Mouse (Mus musculus): Measurements from ENCODE around the gene Hist1h2bc. TPM values are rescaled to one million over a fixed set of nuclear protein-coding genes. Genes with fewer than 3 reads are reported as not detected.
A peak's percentile ranks its signal among the peaks of the same experiment; 100 is the strongest.

The Hist1h2bc gene
- polyA plus RNA-seq, 1 experiment from 2014 or later, result 57.5 TPM

DNA sequence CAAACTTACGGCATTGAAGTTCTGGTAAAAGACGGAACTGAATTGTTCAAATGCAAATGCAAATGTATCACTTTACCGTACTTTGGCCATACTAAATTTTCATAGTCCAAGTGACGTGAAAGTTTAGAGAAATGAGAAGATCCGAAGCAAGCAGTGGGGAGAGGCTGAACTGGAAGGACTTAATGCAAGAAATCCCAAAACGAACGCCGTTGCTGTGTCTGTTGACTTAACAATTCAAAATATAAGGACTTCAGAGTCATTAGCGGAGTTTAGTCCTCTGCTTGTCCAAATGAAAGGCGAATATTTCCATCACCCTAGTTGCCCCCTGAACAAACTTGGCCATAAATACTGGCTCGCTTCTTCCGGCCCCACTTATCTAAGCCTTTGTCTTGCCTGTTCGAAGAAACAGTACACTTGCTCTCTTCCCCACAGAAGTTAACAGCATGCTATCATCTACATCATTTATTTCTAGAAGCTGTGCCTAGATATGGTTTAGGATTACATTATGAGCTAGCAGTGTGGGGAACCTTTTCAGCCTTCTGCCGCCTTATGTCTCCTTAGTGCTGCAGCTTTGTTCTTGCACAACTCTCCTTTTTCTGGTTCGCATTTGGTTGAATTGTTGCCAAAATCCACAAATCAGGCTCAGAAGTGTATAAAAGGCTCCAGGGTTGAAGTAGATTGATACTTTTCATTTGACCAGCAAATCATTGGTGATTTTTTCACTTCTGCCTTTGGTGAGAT is 1.3 kb downstream of the Hist1h2bc start:
- peak overlapping the region; percentile 72 for H3K4me2 ChIP-seq (ENCODE audit: low read length)
- H3K36me3 ChIP-seq (ENCODE audit: control insufficient read depth, insufficient read depth, low read length), result no peaks in the 10 kb centered on the region
- peak; percentile 76 for DNase-seq (ENCODE audit: low spot score)

DNA sequence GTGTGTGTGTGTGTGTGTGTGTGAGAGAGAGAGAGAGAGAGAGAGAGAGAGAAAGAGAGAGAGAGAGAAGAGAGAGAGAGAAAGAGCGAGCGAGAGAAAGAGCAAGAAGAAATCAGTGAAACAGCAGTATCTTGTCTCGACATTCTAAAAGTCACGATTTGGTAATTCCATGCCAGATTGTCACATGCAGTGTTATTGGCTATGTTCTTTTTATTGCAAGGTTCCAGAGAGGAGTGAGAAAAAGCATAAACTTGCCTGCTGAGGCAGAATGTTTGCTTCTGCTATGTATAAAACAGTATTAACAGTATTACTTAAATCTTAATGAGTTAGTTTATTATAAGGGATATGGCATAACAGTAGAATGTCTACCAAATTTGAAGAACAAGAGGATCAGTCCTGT is 2.0 kb downstream of the Hist1h2bc start:
- peak overlapping the region; percentile 82 for H3K9ac ChIP-seq (ENCODE audit: low read length)
- ATAC-seq (replicated peaks; ENCODE audit: low FRiP score, low TSS enrichment, low read depth), result no peak
- H3K4me1 ChIP-seq (replicated peaks; ENCODE audit: control insufficient read depth, insufficient read depth, low read length), result peaks cover 4% of the 10 kb centered on the region; the same call in 1 of the 2 replicates
- DNase-seq (ENCODE audit: low spot score), result no peak
- no peaks in the 10 kb centered on the region for H3K27me3 ChIP-seq (replicated peaks; ENCODE audit: control insufficient read depth, insufficient read depth, low read length)
- H3K4me2 ChIP-seq (ENCODE audit: low read length), result peak overlapping the region; percentile 72
- peak overlapping the region; percentile 46 for H3K4me3 ChIP-seq (ENCODE audit: low read depth, low read length)
- WGBS, result 28% methylated on average over 4 of the region's 4 CpGs
- H3K27ac ChIP-seq (ENCODE audit: low read depth), result peak overlapping the region; percentile 99
- no peaks in the 10 kb centered on the region for H3K9me3 ChIP-seq (ENCODE audit: control insufficient read depth, low read length)
- H3K36me3 ChIP-seq (ENCODE audit: control insufficient read depth, insufficient read depth, low read length), result no peaks in the 10 kb centered on the region

More for the DNA sequence above, 1.3 kb downstream of the Hist1h2bc start:
- no peak for ATAC-seq (replicated peaks; ENCODE audit: low FRiP score, low TSS enrichment, low read depth)
- 4% methylated on average over 15 of the region's 15 CpGs for WGBS
- H3K9me3 ChIP-seq (ENCODE audit: control insufficient read depth, low read length), result no peaks in the 10 kb centered on the region
- peaks cover 4% of the 10 kb centered on the region; the same call in 1 of the 2 replicates for H3K4me1 ChIP-seq (replicated peaks; ENCODE audit: control insufficient read depth, insufficient read depth, low read length)
- H3K27me3 ChIP-seq (replicated peaks; ENCODE audit: control insufficient read depth, insufficient read depth, low read length), result no peaks in the 10 kb centered on the region
- peak overlapping the region; percentile 82 for H3K9ac ChIP-seq (ENCODE audit: low read length)
- peak overlapping the region; percentile 99 for H3K27ac ChIP-seq (ENCODE audit: low read depth)
- peak overlapping the region; percentile 46 for H3K4me3 ChIP-seq (ENCODE audit: low read depth, low read length)

DNA sequence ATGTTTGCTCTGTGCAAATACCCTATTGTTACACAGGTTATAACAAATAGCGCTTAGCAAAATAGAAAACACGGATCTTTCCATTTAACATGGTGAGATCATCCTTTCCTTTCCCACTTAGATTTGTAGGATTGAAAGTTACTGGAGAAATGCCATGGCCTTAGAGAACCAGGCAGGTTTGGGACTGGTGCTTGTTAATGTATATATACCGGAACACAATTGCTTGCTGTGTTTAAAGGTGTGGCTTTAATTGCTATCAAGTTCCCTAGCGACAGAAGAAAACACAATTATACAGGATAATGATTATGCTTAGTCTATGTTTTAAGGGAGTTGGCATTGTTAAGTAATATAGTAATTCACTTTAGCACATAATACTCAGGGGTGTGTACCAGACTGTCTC is 3.2 kb downstream of the Hist1h2bc start:
- DNase-seq (ENCODE audit: low spot score) (no peak), ATAC-seq (replicated peaks; ENCODE audit: low FRiP score, low TSS enrichment, low read depth) (no peak)
- no peak overlapping the region for H3K9ac ChIP-seq (ENCODE audit: low read length)
- H3K9me3 ChIP-seq (ENCODE audit: control insufficient read depth, low read length), result no peaks in the 10 kb centered on the region
- H3K36me3 ChIP-seq (ENCODE audit: control insufficient read depth, insufficient read depth, low read length), result no peaks in the 10 kb centered on the region
- no peak overlapping the region for H3K4me3 ChIP-seq (ENCODE audit: low read depth, low read length)
- peaks cover 4% of the 10 kb centered on the region; the same call in 1 of the 2 replicates for H3K4me1 ChIP-seq (replicated peaks; ENCODE audit: control insufficient read depth, insufficient read depth, low read length)
- no peak overlapping the region for H3K27ac ChIP-seq (ENCODE audit: low read depth)
- H3K27me3 ChIP-seq (replicated peaks; ENCODE audit: control insufficient read depth, insufficient read depth, low read length), result no peaks in the 10 kb centered on the region
- WGBS, result 77% methylated on average over 4 of the region's 4 CpGs
- H3K4me2 ChIP-seq (ENCODE audit: low read length), result no peak overlapping the region; the same call in 1 of the 2 replicates

DNA sequence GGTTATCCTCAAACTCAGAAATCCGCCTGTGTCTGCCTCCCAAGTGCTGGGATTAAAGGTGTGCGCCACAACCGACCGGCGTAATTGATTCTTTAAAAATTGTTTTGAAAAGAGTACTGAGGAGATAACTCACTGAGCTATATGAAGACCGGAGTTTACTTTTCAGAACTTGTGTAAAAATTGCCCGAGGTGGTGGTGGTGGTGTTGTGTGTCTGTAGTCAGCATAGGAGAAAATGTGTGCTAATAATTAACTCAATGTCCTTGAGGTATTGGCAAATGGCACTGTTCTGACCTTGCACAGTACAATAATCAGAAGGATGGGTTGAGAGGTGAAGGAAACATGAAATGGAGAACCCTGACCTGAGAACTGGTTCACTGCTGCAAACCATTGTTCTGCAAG is 3.9 kb downstream of the Hist1h2bc start:
- peaks cover under 1% of the 10 kb centered on the region; the same call in 1 of the 2 replicates for H3K4me1 ChIP-seq (replicated peaks; ENCODE audit: control insufficient read depth, insufficient read depth, low read length)
- no peaks in the 10 kb centered on the region for H3K36me3 ChIP-seq (ENCODE audit: control insufficient read depth, insufficient read depth, low read length)
- DNase-seq (ENCODE audit: low spot score) (no peak), ATAC-seq (replicated peaks; ENCODE audit: low FRiP score, low TSS enrichment, low read depth) (no peak)
- 85% methylated on average over 7 of the region's 7 CpGs for WGBS
- H3K9ac ChIP-seq (ENCODE audit: low read length), result no peak overlapping the region
- no peaks in the 10 kb centered on the region for H3K27me3 ChIP-seq (replicated peaks; ENCODE audit: control insufficient read depth, insufficient read depth, low read length)
- no peak overlapping the region for H3K4me2 ChIP-seq (ENCODE audit: low read length)
- H3K4me3 ChIP-seq (ENCODE audit: low read depth, low read length), result no peak overlapping the region
- H3K27ac ChIP-seq (ENCODE audit: low read depth), result no peak overlapping the region
- no peaks in the 10 kb centered on the region for H3K9me3 ChIP-seq (ENCODE audit: control insufficient read depth, low read length)

DNA sequence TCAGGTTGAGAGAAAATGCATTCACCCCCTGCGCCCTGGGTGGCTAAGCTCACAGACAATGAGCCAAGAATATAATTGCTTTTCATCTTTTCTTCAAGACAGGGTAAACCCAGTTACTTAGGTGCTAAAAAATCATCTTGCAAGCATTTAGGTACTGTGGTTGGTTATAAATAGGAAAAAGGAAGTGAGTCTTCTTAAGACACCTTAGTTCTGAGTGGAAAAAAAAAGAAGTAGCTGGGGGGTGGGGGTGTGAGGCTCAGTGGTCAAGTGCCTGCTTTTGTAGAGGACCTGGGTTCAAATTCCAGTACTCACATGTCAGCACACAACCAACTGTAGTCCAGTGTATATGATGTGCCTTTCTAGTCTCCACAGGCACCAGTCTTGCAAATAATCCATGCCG is 5.0 kb downstream of the Hist1h2bc start:
- no peak for ATAC-seq (replicated peaks; ENCODE audit: low FRiP score, low TSS enrichment, low read depth)
- Histone ChIP-seq H3K4me2 (ENCODE audit: low read length) (no peak overlapping the region), H3K9ac (ENCODE audit: low read length) (no peak overlapping the region), H3K36me3 (ENCODE audit: control insufficient read depth, insufficient read depth, low read length) (no peaks in the 10 kb centered on the region), H3K9me3 (ENCODE audit: control insufficient read depth, low read length) (no peaks in the 10 kb centered on the region), H3K4me1 (replicated peaks; ENCODE audit: control insufficient read depth, insufficient read depth, low read length) (no peaks in the 10 kb centered on the region), H3K27ac (ENCODE audit: low read depth) (no peak overlapping the region), H3K4me3 (ENCODE audit: low read depth, low read length) (no peak overlapping the region), H3K27me3 (replicated peaks; ENCODE audit: control insufficient read depth, insufficient read depth, low read length) (no peaks in the 10 kb centered on the region)
- WGBS, result 94% methylated on average over 2 of the region's 2 CpGs
- DNase-seq (ENCODE audit: low spot score), result no peak

DNA sequence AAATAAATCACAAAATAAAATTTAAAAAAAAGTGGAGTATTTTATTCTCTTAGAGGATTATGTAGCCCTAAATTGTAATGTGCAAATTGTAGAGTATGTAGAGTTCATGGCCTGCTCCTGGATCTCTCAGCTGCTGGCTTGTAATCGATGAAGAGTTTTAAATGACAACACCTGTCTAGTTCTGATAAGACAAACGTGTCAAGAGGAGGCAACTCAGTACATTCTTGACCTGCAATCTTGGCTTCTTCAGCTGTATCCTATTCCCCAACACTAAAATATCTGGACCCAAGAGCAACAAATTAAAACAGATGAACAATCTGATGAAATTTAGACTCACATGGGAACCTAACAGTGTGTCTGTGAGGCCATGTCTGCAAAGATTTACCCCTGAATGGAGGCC is 5.5 kb downstream of the Hist1h2bc start:
- no peak overlapping the region for H3K27ac ChIP-seq (ENCODE audit: low read depth)
- no peak for DNase-seq (ENCODE audit: low spot score)
- no peaks in the 10 kb centered on the region for H3K36me3 ChIP-seq (ENCODE audit: control insufficient read depth, insufficient read depth, low read length)
- H3K4me1 ChIP-seq (replicated peaks; ENCODE audit: control insufficient read depth, insufficient read depth, low read length), result no peaks in the 10 kb centered on the region
- H3K27me3 ChIP-seq (replicated peaks; ENCODE audit: control insufficient read depth, insufficient read depth, low read length), result no peaks in the 10 kb centered on the region
- ATAC-seq (replicated peaks; ENCODE audit: low FRiP score, low TSS enrichment, low read depth), result no peak
- H3K9ac ChIP-seq (ENCODE audit: low read length), result no peak overlapping the region
- no peak overlapping the region for H3K4me3 ChIP-seq (ENCODE audit: low read depth, low read length)
- no peak overlapping the region for H3K4me2 ChIP-seq (ENCODE audit: low read length)
- H3K9me3 ChIP-seq (ENCODE audit: control insufficient read depth, low read length), result no peaks in the 10 kb centered on the region
- 81% methylated on average over 2 of the region's 2 CpGs for WGBS

DNA sequence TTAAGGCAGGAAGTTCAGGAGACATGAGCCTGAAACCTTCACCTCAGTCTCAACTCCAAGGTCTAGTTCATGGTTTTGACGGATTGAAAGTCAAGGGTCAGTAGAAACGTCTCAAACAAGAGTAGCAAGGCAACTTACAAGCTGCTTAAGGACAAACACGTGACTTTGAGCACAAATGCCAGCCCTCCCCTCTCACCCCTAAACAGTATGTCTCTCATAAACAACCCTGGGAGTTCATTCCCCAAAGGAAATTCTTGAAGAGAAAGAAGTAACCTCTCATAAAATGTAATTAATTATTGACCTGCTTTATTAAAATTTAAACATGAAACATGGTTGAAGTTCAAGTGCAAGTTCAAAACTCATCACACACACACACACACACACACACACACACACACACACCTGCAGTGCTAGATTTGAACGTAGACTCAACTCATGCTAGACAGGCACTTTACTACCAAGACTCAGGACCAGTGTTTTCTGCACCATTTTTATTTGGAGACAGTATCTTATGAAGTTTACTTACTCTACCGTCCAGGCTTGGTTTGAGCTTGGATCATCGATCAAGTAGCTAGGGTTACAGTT is 9.9 kb downstream of the Hist1h2bc start:
- Histone ChIP-seq H3K27me3 (replicated peaks; ENCODE audit: control insufficient read depth, insufficient read depth, low read length) (no peaks in the 10 kb centered on the region), H3K9ac (ENCODE audit: low read length) (no peak overlapping the region), H3K27ac (ENCODE audit: low read depth) (no peak overlapping the region), H3K4me2 (ENCODE audit: low read length) (no peak overlapping the region), H3K36me3 (ENCODE audit: control insufficient read depth, insufficient read depth, low read length) (no peaks in the 10 kb centered on the region), H3K4me3 (ENCODE audit: low read depth, low read length) (no peak overlapping the region), H3K4me1 (replicated peaks; ENCODE audit: control insufficient read depth, insufficient read depth, low read length) (peaks cover 10% of the 10 kb centered on the region; the same call in 1 of the 2 replicates), H3K9me3 (ENCODE audit: control insufficient read depth, low read length) (no peaks in the 10 kb centered on the region)
- DNase-seq (ENCODE audit: low spot score) (no peak), ATAC-seq (replicated peaks; ENCODE audit: low FRiP score, low TSS enrichment, low read depth) (no peak)
- 85% methylated on average over 6 of the region's 6 CpGs for WGBS

DNA sequence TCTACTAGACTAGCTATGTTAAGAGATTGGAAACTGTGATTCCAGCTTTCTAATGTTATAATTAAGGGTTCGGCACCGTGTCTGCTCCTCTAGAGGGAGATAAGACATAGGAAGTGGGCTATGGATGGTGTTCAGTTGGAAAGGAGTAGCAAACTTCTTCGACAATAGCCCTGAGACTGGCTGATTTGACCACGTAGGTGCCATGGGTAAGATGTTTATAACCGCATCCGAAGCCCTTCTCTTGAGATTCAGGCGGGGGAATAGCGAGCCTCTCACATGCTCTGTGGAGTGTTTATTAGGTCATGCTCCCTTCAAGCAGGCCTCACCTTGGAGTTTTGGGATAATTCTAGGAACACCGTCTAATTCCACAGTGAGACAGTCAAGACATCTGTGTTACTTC is 11.0 kb downstream of the Hist1h2bc start:
- H3K9me3 ChIP-seq (ENCODE audit: control insufficient read depth, low read length), result no peaks in the 10 kb centered on the region
- no peak overlapping the region for H3K4me2 ChIP-seq (ENCODE audit: low read length)
- no peak overlapping the region for H3K9ac ChIP-seq (ENCODE audit: low read length)
- no peak for ATAC-seq (replicated peaks; ENCODE audit: low FRiP score, low TSS enrichment, low read depth)
- no peak for DNase-seq (ENCODE audit: low spot score)
- H3K4me1 ChIP-seq (replicated peaks; ENCODE audit: control insufficient read depth, insufficient read depth, low read length), result peaks cover 13% of the 10 kb centered on the region; the same call in 1 of the 2 replicates
- H3K36me3 ChIP-seq (ENCODE audit: control insufficient read depth, insufficient read depth, low read length), result no peaks in the 10 kb centered on the region
- H3K4me3 ChIP-seq (ENCODE audit: low read depth, low read length), result no peak overlapping the region
- 89% methylated on average over 9 of the region's 9 CpGs for WGBS
- no peak overlapping the region for H3K27ac ChIP-seq (ENCODE audit: low read depth)
- H3K27me3 ChIP-seq (replicated peaks; ENCODE audit: control insufficient read depth, insufficient read depth, low read length), result no peaks in the 10 kb centered on the region
